Mouse (Mus musculus): ENCODE results near the gene Pabpn1l. TPM values are rescaled to one million over a fixed set of nuclear protein-coding genes. Genes with fewer than 3 reads are reported as not detected.
A peak's percentile ranks its signal among the peaks of the same experiment; 100 is the strongest.
"Not testable (repeated sequence)": the region's sequence is repeated elsewhere in the genome, so short reads cannot be mapped to it uniquely, and the experiment has no call there.

The Pabpn1l gene
- polyA plus RNA-seq, 1 experiment from 2014 or later = not detected

- H3K27me3 ChIP-seq = no peaks in the 10 kb centered on the region
- no peaks in the 10 kb centered on the region for H3K9me3 ChIP-seq
- H3K4me1 ChIP-seq = peaks cover 42% of the 10 kb centered on the region
- H3K4me3 ChIP-seq = no peak overlapping the region
- WGBS = 65% methylated on average over 9 of the region's 9 CpGs
- no peak overlapping the region for H3K9ac ChIP-seq
- H3K27ac ChIP-seq = no peak overlapping the region
- peaks cover 41% of the 10 kb centered on the region for H3K36me3 ChIP-seq
- no peak for ATAC-seq (ENCODE audit: borderline replicate concordance, extremely low read depth, low FRiP score, low TSS enrichment)
- H3K4me2 ChIP-seq = no peak overlapping the region
Measured at GRCm38 (mm10) chr8:122573577-122573976, 49.0 kb downstream of the Pabpn1l start.

DNA sequence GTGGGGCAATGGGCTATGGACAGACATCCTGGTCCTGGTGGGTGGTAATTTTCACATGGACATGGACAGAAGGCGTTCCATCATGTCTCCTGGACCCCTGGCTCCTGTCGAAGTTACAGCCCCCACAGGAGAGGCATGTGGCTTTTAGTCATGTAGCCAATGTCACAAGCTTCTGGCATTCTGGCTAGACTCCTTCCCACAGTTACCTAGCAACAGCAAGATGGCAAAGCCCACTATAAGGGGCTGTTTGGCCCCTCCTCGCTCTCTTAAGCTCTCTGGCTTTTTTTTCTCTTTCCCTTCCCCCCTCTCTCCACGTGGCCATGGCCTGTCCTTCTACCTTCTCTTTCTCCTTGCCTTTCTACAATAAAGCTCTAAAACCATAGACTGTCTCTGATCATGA, 49.4 kb downstream of the Pabpn1l start:
- Histone ChIP-seq H3K36me3 (peaks cover 41% of the 10 kb centered on the region), H3K4me1 (peaks cover 42% of the 10 kb centered on the region)
- H3K4me3 ChIP-seq; H3K4me2 ChIP-seq; H3K9me3 ChIP-seq; H3K27me3 ChIP-seq; H3K9ac ChIP-seq; H3K27ac ChIP-seq; ATAC-seq (ENCODE audit: borderline replicate concordance, extremely low read depth, low FRiP score, low TSS enrichment): not testable (repeated sequence)
- WGBS = 45% methylated on average over 4 of the region's 4 CpGs

- Histone ChIP-seq H3K9ac (no peak overlapping the region), H3K27ac (no peak overlapping the region), H3K4me2 (no peak overlapping the region), H3K36me3 (peaks cover 41% of the 10 kb centered on the region), H3K27me3 (no peaks in the 10 kb centered on the region), H3K4me1 (peaks cover 42% of the 10 kb centered on the region), H3K9me3 (no peaks in the 10 kb centered on the region), H3K4me3 (no peak overlapping the region)
- 84% methylated on average over 3 of the region's 3 CpGs for WGBS
- ATAC-seq (ENCODE audit: borderline replicate concordance, extremely low read depth, low FRiP score, low TSS enrichment) = no peak
Measured at GRCm38 (mm10) chr8:122572751-122573150, 49.8 kb downstream of the Pabpn1l start.

GRCm38 (mm10) chr8:122571750-122572267, 50.7 kb downstream of the Pabpn1l start:
- ATAC-seq (ENCODE audit: borderline replicate concordance, extremely low read depth, low FRiP score, low TSS enrichment) = no peak
- Histone ChIP-seq H3K9me3 (no peaks in the 10 kb centered on the region), H3K27me3 (no peaks in the 10 kb centered on the region), H3K27ac (no peak overlapping the region), H3K36me3 (peaks cover 41% of the 10 kb centered on the region), H3K4me2 (no peak overlapping the region), H3K4me3 (no peak overlapping the region), H3K9ac (no peak overlapping the region), H3K4me1 (peaks cover 41% of the 10 kb centered on the region)
- 89% methylated on average over 17 of the region's 17 CpGs for WGBS

GRCm38 (mm10) chr8:122571153-122571552, 51.4 kb downstream of the Pabpn1l start:
- Histone ChIP-seq H3K9ac (no peak overlapping the region), H3K4me2 (no peak overlapping the region), H3K36me3 (peaks cover 41% of the 10 kb centered on the region), H3K9me3 (no peaks in the 10 kb centered on the region), H3K27me3 (no peaks in the 10 kb centered on the region), H3K27ac (no peak overlapping the region), H3K4me3 (no peak overlapping the region), H3K4me1 (peaks cover 44% of the 10 kb centered on the region)
- WGBS = 85% methylated on average over 11 of the region's 11 CpGs
- no peak for ATAC-seq (ENCODE audit: borderline replicate concordance, extremely low read depth, low FRiP score, low TSS enrichment)

GRCm38 (mm10) chr8:122569996-122570395, 52.5 kb downstream of the Pabpn1l start:
- H3K36me3 ChIP-seq = peaks cover 41% of the 10 kb centered on the region
- no peak overlapping the region for H3K27ac ChIP-seq
- no peak for ATAC-seq (ENCODE audit: borderline replicate concordance, extremely low read depth, low FRiP score, low TSS enrichment)
- H3K4me3 ChIP-seq = no peak overlapping the region
- peak overlapping the region; percentile 88; the same call in 1 of the 2 replicates for H3K4me2 ChIP-seq
- no peaks in the 10 kb centered on the region for H3K27me3 ChIP-seq
- WGBS = 92% methylated on average over 16 of the region's 16 CpGs
- H3K9me3 ChIP-seq = no peaks in the 10 kb centered on the region
- H3K9ac ChIP-seq = no peak overlapping the region
- H3K4me1 ChIP-seq = peaks cover 32% of the 10 kb centered on the region

Small RNA genes lying within 50 kb of the gene (microRNA-seq; reads per million reads assigned to microRNA genes)
- gene Mir6396 = not detected

Other genes starting within 250 kb of the Pabpn1l start
- gene Zc3h18, start 246.1 kb downstream of the Pabpn1l start, polyA plus RNA-seq (2015; fragmentation: Nextera tagmentation; extraction: Ambion mirVana) = 53.3 and 55.1 TPM in 2 replicates
- gene Il17c, start 200.7 kb downstream of the Pabpn1l start, polyA plus RNA-seq (2015; fragmentation: Nextera tagmentation; extraction: Ambion mirVana) = not detected in 2 replicates
- gene Cyba, start 189.8 kb downstream of the Pabpn1l start, polyA plus RNA-seq (2015; fragmentation: Nextera tagmentation; extraction: Ambion mirVana) = 208 and 215 TPM in 2 replicates
- 24.3 and 24.7 TPM in 2 replicates for gene Mvd, start 179.3 kb downstream of the Pabpn1l start, polyA plus RNA-seq (2015; fragmentation: Nextera tagmentation; extraction: Ambion mirVana)
- gene Snai3, start 162.0 kb downstream of the Pabpn1l start, polyA plus RNA-seq (2015; fragmentation: Nextera tagmentation; extraction: Ambion mirVana) = 1.1 and 1.2 TPM in 2 replicates
- gene Rnf166, start 146.7 kb downstream of the Pabpn1l start, polyA plus RNA-seq (2015; fragmentation: Nextera tagmentation; extraction: Ambion mirVana) = 40.5 and 43.9 TPM in 2 replicates
- 38.3 and 46.8 TPM in 2 replicates for gene Ctu2, start 146.6 kb downstream of the Pabpn1l start, polyA plus RNA-seq (2015; fragmentation: Nextera tagmentation; extraction: Ambion mirVana)
- 18.7 and 23.4 TPM in 2 replicates for gene Piezo1, start 71.4 kb downstream of the Pabpn1l start, polyA plus RNA-seq (2015; fragmentation: Nextera tagmentation; extraction: Ambion mirVana)
- gene Cdt1, start 54.7 kb downstream of the Pabpn1l start, polyA plus RNA-seq (2015; fragmentation: Nextera tagmentation; extraction: Ambion mirVana) = 42.7 and 44.9 TPM in 2 replicates
- 314 and 327 TPM in 2 replicates for gene Aprt, start 45.8 kb downstream of the Pabpn1l start, polyA plus RNA-seq (2015; fragmentation: Nextera tagmentation; extraction: Ambion mirVana)
- 12.5 and 13.5 TPM in 2 replicates for gene Galns, start 11.3 kb downstream of the Pabpn1l start, polyA plus RNA-seq (2015; fragmentation: Nextera tagmentation; extraction: Ambion mirVana)
- 49.5 and 53.0 TPM in 2 replicates for gene Trappc2l, start 11.1 kb downstream of the Pabpn1l start, polyA plus RNA-seq (2015; fragmentation: Nextera tagmentation; extraction: Ambion mirVana)
- 4.8 and 5.4 TPM in 2 replicates for gene Cbfa2t3, start 76.4 kb upstream of the Pabpn1l start, polyA plus RNA-seq (2015; fragmentation: Nextera tagmentation; extraction: Ambion mirVana)
- 17.7 and 18.6 TPM in 2 replicates for gene Acsf3, start 152.7 kb upstream of the Pabpn1l start, polyA plus RNA-seq (2015; fragmentation: Nextera tagmentation; extraction: Ambion mirVana)
- 0.11 and 0.43 TPM in 2 replicates for gene Cdh15, start 225.2 kb upstream of the Pabpn1l start, polyA plus RNA-seq (2015; fragmentation: Nextera tagmentation; extraction: Ambion mirVana)

Data from lung, embryonic 15.5 days (tissue).